Mouse (Mus musculus) kidney, adult 2 months (tissue): ENCODE measurements around the gene Ccdc82.

Experiments used
- CTCF ChIP-seq: fragments of 200-500 bp; conservative IDR thresholded peaks from 2 replicates; pipeline ENCODE4 v1.5.1; 2011; ENCODE audit warnings: low read depth, mild to moderate bottlenecking, control low read depth, low read length, moderate library complexity, mixed read lengths; ENCODE audit not compliant: insufficient read depth, insufficient read length
- POLR2A ChIP-seq: fragments of 200-500 bp; IDR thresholded peaks from one replicate; pipeline ENCODE4 v1.6.1; 2011; ENCODE audit warnings: low read depth, low read length, control low read depth

DNA sequence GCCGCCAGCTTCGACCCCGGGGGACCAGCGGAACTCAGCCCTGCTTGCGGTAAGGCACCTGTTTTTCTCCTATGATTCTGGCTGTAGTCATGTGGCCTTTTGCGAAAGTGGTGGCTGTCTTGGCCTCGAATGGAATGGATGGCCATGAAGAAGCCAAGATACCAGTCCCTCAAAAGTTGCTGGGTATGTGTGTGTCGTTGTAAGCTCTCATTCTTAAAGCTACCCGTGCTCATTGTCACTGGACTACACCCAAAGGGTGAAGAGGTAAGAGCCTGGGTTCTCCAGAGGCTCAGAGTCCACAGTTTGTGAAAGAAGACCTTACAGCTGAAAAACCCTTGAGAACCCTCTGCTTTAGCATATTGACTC is 51.7 kb downstream of the Ccdc82 start:
- TF ChIP-seq POLR2A (no peak), CTCF (no peak)
